ENCODE assay signal across 21 mouse cellular contexts in genomic region chr3:138820296-138820695, GRCm38 (mm10).
DNase-seq lines count a peak whose midpoint lies in the region; ATAC-seq and TF ChIP-seq lines count a peak whose summit lies in the region.
"Had no signal": no experiment of that assay in that cellular context is flagged by ENCODE, and none has a peak within 500 bp of the region (broad histone marks: within the 10 kb centered on the region; RNA-seq: fewer than 3 reads in every experiment).

No protein-coding gene starts in this region.

- no peak overlapping the region for H3K9ac ChIP-seq in forebrain, postnatal 0 days
- H3K9ac ChIP-seq in forebrain, embryonic 12.5 days: no peak overlapping the region
- H3K9ac ChIP-seq: embryonic facial prominence, embryonic 12.5 days; liver, postnatal 0 days; neural tube, embryonic 13.5 days had no signal

- no peaks in the 10 kb centered on the region for H3K27me3 ChIP-seq in forebrain, postnatal 0 days (ENCODE audit: insufficient read depth, low read length)
- no peaks in the 10 kb centered on the region for H3K27me3 ChIP-seq in forebrain, embryonic 12.5 days
- H3K27me3 ChIP-seq: CH12.LX; embryonic facial prominence, embryonic 12.5 days; neural tube, embryonic 13.5 days had no signal

- ATAC-seq in forebrain, postnatal 0 days: peak; percentile 23; the same call in 1 of the 2 replicates
- no peak for ATAC-seq in forebrain, embryonic 12.5 days (ENCODE audit: low FRiP score)
- ATAC-seq: liver, postnatal 0 days had no signal

- no peak overlapping the region for H3K27ac ChIP-seq in forebrain, postnatal 0 days (ENCODE audit: low read depth, low read length)
- no peak overlapping the region for H3K27ac ChIP-seq in forebrain, embryonic 12.5 days
- H3K27ac ChIP-seq in layer of hippocampus, adult 2 months: peak overlapping the region; percentile 11; the same call in 1 of the 2 replicates
- H3K27ac ChIP-seq: embryonic facial prominence, embryonic 12.5 days; heart, adult 2 months; kidney, postnatal 0 days; midbrain, embryonic 10.5 days had no signal

- no peaks in the 10 kb centered on the region for H3K36me3 ChIP-seq in forebrain, postnatal 0 days (ENCODE audit: insufficient read depth)
- no peaks in the 10 kb centered on the region for H3K36me3 ChIP-seq in forebrain, embryonic 12.5 days (replicated peaks)
- H3K36me3 ChIP-seq: embryonic facial prominence, embryonic 12.5 days; neural tube, embryonic 13.5 days had no signal

- 69% methylated on average over 5 of the region's 5 CpGs for WGBS in forebrain, postnatal 0 days
- 70% methylated on average over 5 of the region's 5 CpGs for WGBS in forebrain, embryonic 12.5 days

- H3K4me2 ChIP-seq in forebrain, postnatal 0 days (ENCODE audit: low read depth): no peak overlapping the region
- no peak overlapping the region for H3K4me2 ChIP-seq in forebrain, embryonic 12.5 days
- H3K4me2 ChIP-seq: embryonic facial prominence, embryonic 12.5 days; neural tube, embryonic 13.5 days had no signal

- TF ChIP-seq CTCF in forebrain, postnatal 0 days (IDR thresholded peaks at IDR 0.05; ENCODE audit: low read depth): no peak
- no peak for TF ChIP-seq CTCF in layer of hippocampus, adult 2 months (conservative IDR thresholded peaks at IDR 0.05)

- H3K4me1 ChIP-seq in forebrain, postnatal 0 days (ENCODE audit: insufficient read depth): peaks cover 7% of the 10 kb centered on the region; the same call in 1 of the 2 replicates
- peaks cover 45% of the 10 kb centered on the region for H3K4me1 ChIP-seq in forebrain, embryonic 12.5 days

- DNase-seq in forebrain, postnatal 0 days: no peak
- DNase-seq in layer of hippocampus, adult 2 months (ENCODE audit: low spot score in 2 of 2): no peak
- no peak for DNase-seq in layer of hippocampus, adult 8-10 months (ENCODE audit: low spot score in 2 of 2)
- DNase-seq in cerebellum, postnatal 10 days: peak; percentile 85 to 87
- DNase-seq in kidney, postnatal 36 days: peak; percentile 59 to 78
- DNase-seq in adrenal gland, postnatal 36 days: no peak
- DNase-seq in adipocyte (ENCODE audit: low spot score): no peak
- DNase-seq: adrenal gland, adult 2 months; gastrocnemius, postnatal 14 days; heart, adult 2 months; liver; liver, postnatal 0 days; lung, postnatal 4 days; right cerebral cortex, postnatal 25 days; thymus, postnatal 25 days had no signal

- no peak overlapping the region for H3K4me3 ChIP-seq in forebrain, postnatal 0 days (ENCODE audit: low read depth, low read length)
- H3K4me3 ChIP-seq in forebrain, embryonic 12.5 days (replicated peaks): no peak overlapping the region
- H3K4me3 ChIP-seq in layer of hippocampus, adult 2 months: no peak overlapping the region
- H3K4me3 ChIP-seq: embryonic facial prominence, embryonic 12.5 days; heart, adult 2 months; midbrain, embryonic 10.5 days; neural tube, embryonic 13.5 days had no signal

- H3K9me3 ChIP-seq in forebrain, postnatal 0 days (ENCODE audit: low read length): no peaks in the 10 kb centered on the region
- no peaks in the 10 kb centered on the region for H3K9me3 ChIP-seq in forebrain, embryonic 12.5 days
- H3K9me3 ChIP-seq: embryonic facial prominence, embryonic 12.5 days; midbrain, embryonic 10.5 days; neural tube, embryonic 13.5 days had no signal

Comparison
In these comparisons a context has a peak if more than half of its experiments do, and no peak if none do; other contexts are left out.
1. DNase-seq: peak in cerebellum, postnatal 10 days (2 of 2) and kidney, postnatal 36 days (2 of 2); none in forebrain, postnatal 0 days (single experiment), layer of hippocampus, adult 2 months (0 of 2), layer of hippocampus, adult 8-10 months (0 of 2), adrenal gland, postnatal 36 days (0 of 2) and adipocyte (single experiment).